Mouse (Mus musculus) monocyte, adult 5-6 weeks (primary cell): ENCODE measurements around the gene Dlx1. TPM values are rescaled to one million over a fixed set of nuclear protein-coding genes. Genes with fewer than 3 reads are reported as not detected.

ENCODE experiments used
- ATAC-seq: fragments of 153-309, 156-312 bp; replicated peaks from 2 replicates; pipeline ENCODE4 v1.8.0; 2017; ENCODE audit warnings: mild to moderate bottlenecking; ENCODE audit not compliant: low TSS enrichment, insufficient number of reproducible peaks, severe bottlenecking, poor library complexity, low FRiP score
- total RNA-seq: library from RNA; stranded (forward); fragments of 200-1000, 200-491, 200-594 nt; gene quantifications from 3 replicates; pipeline ENCODE4 v1.2.3, GENCODE M21; 2017

Gene Dlx1
- total RNA-seq, 1 experiment from 2014 or later: not detected

DNA sequence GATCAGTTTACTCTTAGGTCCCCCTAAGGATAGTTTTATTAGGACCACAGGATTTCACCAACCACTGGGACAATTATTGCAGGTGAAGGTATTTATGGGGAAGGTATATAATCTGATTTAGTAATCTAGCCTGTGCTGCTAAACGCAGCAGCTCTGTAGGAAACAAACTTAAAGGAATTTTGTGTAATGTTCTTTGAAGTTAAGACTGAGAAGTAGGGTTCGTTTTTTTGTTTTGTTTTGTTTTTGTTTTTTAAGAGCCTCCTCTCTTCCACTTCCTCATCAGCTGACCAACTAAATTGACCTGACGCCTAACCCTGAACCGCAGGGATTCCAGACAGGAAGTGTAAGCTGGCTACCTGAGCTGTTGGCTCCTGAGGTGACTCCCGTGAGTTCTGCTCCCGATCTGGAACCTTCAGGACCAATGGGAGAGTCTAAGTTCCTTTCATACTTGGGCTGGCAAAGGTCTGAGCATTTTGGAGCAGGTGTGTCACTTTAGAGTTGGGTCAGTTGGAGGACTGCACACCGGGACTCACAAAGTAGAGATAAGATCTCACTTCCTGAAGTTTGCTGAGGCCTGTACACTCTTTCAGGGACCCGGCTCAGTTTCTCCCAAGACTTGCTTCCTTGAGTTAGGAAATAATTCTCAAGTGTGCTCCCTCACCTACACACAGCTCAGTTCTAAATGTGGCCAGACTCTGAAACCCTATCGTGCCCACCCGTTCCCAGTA lies 1.2 kb upstream of the Dlx1 start:
- no peak for ATAC-seq

DNA sequence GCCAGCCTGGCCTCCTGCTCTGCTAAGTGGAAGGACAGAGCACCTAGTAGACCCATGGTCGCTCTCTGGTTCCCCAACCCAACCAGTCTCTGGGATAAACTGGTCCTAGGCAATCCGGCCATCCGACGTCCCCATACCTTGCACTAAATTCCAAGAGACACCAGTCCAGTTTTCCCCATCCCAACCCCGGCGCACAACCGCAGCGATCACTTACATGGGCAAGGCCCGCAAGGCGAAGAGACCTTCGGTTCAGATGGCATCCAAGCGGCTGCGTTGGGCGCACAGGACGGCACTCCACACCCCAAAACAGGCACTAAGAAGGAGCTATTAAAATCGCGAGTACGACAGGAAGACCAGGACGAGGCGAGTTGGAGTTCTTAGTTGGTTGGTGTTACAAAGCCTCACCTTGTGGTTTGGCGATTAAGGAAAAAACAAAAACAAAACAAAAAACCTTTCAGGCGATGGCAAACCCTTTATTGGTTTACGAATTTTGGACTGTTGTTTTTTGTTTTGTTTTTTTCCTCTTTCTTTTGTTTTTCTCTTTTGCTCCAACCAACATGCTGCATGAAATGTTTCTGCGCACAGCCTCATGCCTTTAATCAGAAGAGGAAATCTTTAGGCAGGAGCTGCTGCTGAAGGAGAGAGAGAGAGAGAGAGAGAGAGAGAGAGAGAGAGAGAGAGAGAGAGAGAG lies 445 bp upstream of the Dlx1 start:
- no peak for ATAC-seq

DNA sequence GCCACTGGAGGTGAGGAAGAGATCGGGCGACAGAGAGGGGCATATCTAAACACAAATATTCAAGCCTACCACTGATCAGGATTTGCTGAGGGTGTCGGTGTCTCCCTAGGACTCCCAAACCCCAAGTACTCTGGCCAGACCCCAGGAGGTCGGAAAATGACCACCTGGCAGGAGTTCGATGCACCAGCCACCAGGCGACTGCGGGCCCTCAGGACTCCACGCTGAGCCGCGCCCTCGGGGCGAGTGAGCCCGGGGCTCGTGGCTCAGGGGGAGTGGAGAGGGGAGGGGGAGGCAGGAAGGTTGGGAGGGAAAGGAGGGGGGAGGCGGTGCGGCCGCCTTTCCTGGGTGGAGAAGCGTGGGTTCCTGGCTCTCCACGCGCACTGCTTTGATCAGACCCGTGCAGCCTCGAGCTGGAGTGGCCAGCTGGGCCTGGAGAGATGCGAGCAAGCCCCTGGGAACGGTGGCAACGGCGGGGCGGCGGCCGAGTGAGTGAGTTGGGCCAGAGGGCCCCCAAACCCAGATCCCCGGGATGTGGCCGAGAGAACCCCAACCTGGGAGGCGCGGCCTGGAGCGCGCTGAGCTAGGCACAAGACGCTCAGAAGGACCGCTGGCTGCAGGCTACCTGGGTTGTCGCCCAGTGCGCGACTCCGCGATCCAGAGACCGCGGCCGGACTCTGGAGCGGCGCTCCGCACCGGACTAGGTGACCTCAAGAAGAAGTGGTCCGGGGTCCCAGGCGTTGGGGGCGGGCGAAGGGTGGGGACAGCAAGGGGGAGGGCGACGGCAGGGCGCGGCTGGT lies 999 bp downstream of the Dlx1 start:
- no peak for ATAC-seq

DNA sequence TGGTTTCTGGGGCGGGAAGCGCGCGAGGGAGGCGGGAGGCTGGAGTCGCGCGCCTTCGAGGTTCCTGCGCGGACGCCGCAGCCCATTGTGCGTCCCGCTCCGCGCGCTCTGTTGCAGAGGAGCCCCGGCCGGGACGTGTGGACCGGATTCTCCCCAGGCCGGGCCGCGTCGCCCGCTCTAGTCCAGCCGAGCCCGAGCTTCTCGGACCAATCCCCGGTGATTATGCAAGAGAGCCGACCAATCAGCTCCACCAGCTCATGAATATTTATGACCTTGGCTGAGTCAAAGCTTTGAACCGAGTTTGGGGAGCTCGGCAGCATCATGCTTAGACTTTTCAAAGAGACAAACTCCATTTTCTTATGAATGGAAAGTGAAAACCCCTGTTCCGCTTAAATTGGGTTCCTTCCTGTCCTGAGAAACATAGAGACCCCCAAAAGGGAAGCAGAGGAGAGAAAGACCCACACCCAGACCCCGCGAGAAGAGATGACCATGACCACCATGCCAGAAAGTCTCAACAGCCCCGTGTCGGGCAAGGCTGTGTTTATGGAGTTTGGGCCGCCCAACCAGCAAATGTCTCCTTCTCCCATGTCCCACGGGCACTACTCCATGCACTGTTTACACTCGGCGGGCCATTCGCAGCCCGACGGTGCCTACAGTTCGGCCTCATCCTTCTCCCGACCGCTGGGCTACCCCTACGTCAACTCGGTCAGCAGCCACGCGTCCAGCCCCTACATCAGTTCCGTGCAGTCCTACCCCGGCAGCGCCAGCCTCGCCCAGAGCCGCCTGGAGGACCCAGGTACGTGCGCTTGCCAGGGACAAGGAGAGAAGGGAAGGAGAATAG lies 1.8 kb downstream of the Dlx1 start:
- 0 out of 2 replicates have a peak, but pooled peaks have one; percentile 16 for ATAC-seq

DNA sequence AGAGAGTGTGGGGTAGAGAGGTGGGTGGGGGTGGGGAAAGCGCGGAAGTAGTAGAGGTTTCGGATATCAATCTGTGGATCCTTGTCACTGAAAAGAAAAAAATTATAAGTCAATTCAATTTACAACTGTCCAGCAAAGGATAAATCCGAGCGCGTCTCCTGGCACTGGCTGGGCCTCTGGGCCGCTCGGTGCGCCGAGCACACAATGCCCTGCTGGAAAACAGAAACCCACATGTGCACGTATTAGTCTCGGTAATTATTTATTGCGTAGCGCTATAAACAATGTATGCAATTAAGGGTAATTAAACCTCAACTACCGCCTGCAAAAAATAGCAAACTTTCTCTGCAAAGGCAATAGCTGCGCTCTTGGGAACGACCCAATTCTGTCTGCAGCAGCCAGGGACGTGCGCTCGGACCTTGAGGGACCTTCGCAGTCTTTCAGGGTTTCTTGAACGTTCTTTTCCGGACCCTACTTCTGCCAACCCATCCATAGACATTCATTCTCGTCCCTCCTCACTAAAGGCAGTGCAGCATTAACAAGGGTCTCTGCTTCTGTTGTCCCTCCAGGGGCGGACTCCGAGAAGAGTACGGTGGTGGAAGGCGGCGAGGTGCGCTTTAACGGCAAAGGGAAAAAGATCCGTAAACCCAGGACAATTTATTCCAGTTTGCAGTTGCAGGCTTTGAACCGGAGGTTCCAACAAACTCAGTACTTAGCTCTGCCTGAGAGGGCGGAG lies 2.6 kb downstream of the Dlx1 start:
- no peak for ATAC-seq

DNA sequence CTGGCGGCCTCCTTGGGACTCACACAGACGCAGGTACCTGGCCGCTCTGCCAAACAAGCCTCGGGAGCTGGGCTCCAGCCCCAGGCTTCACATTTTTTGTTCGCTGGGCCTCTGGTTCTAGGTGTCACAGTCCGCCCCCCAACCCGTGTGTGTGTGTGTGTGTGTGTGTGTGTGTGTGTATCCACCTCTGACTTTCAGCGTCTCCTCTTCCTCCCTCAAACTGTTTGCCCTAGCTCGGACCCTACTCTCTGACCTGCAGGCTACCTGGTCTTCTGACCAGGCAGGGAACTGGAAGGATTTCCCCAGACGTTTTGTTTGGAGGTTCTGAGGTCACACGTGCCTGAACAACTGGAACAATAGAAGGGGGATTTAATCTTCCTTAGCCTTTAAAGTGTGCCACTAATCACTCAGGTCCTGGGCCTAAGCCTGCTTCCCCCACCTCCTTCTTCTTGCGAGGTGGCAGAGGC lies 3.2 kb downstream of the Dlx1 start:
- no peak for ATAC-seq

DNA sequence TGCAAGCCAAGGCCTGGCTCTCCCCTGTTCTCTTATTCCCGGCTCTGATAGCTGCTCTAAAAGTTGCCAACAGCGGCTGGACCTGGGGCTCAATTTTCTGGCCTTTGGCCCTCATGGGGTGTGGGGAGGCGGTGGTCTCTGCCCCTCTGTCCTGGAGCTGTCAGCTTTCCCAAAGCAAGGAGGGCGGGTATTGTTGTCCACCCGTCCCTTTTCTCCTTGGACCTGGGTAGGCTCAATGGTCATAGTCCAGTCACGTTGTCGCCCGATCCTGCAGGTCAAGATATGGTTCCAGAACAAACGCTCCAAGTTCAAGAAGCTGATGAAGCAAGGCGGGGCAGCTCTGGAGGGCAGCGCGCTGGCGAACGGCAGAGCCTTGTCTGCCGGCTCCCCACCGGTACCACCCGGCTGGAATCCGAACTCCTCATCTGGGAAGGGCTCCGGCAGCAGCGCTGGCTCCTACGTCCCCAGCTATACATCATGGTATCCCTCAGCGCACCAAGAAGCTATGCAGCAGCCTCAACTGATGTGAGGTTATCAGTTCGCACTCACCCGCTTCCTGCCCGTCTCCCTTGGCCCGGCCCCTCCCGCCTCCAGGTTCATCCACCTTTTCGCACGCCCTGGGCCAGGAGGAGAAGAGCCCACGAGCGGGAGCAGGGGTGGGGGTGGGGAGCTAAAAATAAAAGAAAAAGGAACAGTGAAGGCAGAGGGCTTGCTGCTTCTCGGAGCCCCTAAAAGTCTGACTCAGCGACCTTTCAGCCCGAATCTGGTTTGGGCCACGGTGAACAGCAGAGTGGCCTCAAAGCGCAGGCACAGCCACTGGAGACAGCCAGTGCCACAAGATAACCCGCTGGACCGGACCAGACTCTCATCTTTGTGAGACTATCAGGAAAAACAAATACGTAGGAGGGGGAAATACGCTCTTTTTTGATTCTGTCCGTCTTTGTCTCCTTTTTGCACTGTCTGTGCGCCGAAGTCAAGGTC lies 4.4 kb downstream of the Dlx1 start:
- ATAC-seq: no peak

DNA sequence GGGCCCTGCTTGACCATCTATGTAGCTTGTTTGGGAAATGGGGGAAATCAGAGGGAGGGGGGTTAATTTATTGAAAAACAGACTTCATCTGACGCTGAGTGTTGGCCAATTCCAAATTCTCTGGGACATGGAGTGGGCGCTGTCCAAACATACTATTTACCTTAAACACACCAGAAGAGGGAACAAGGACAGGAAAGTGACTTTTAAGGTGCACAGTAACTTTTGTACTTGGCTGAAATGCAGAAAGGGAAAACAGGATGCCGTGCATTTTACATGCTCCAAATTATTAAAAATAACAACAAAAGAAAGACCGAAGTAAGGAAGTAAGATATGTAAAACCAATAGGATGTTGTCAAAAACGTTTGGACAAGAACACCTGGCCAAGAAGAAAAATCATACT lies 5.2 kb downstream of the Dlx1 start:
- no peak for ATAC-seq

DNA sequence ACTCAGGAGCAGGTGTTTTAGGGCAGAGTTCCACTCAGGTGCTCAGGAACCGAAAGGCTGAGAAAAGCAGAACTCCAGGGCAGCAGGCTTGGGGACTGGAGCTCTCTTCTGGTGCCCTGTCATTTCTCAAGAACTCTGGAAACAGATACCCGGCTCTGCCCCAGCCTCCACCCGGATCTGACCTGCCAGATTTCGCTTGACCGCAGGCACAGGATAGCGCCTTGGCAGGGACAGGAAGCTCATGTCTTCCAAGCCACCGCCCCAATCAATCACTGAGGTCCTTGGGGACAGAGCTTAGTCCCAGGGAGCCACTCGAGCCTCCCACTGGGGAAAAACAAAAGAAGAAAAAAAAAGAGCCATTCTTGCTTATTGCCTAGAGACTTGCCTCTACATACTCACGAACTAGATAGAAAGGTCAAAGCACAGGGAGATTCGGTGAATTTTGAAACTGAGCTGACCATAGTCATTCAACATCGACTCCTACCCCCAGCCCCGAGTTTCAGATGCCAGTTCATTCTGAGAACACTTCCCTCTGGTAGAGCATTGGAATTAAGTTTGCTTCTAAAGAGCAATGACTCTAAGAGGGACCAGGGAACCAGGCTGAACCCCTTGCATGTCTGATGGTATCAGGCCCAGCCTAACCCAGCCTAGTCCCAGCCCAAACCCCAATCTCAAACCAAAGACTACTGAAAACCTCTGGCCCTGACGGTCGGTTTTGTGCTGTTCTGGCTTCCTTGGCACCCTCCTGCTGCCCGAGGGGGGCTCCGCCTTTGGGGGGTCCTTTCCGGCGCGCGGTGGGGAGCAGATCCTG lies 6.5 kb downstream of the Dlx1 start:
- no peak for ATAC-seq

DNA sequence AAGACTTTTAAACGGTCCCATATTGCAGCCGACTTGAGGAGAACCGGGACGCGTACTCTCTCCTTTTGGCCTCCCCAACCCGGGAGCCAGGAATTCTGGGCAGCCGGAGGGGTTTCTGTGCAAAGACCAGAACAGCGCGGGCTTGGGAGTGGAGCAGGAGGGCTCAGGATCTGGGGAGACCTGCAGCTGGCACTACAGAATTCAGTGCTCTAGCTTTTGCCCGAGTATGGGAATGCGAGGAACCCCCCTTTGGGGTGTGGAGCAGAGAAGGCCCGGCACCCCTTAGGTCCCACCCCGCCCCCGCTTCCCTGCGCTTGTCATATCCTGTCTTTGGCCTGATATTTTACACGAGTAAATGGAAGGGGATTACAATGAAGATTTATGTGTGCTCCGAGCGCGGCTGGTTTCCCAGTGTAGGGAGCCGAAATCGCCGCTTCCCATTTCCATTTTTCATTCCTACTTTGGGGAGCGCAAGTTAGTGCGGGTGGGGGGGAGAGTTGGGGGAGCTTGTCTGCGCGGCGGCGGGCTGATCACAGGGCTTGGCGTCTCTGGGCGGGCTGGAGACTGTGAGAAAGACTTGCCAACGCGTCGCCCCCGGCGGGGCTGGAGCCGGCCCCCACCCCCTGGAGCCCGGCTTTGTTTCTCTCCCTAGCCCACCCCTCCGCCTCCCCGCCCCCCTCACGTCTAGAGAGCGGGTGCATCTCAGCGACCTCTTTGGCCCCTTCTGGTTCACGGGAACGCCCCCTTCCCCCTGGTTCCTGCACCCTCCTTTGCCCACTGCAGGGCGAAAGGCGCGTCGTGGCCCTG lies 12.9 kb downstream of the Dlx1 start:
- no peak for ATAC-seq

DNA sequence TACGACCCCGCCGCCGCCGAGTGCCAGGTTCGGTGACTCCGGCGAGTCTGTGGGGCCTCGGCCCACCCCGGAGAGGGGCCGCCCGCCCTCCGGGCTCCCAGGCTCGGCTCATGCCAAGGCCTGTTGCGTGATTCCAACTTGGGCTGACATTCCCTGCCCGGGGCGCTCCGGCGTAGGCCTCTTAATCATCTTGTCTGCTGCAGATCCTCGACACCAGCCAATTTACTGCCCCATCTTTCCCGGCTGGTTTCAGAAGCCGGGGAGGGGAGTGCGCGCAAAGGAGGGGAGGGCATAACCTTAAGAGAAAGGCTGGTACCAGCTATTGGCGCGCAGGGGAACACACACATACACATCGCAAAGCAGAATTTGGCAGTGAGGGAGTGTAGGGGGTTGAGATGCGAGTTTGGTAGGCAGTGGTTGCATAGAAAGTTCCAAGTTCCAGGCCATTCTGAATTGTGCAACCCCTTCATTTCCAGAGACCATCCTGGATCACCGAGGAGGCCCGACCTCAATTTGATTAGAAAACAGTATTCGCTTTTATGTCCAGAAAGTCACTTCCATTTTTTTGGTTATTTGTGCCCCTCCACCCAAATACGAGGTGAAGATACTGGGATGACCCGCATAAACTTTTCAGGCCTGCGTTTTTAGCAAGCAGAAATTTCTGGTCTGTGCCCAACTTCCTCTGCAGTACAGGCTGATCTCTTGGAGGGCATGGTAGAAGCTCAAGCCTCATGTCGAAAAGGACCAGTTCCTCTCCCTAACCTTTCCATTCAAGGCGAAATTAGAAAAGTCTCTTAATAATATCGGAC lies 13.7 kb downstream of the Dlx1 start:
- ATAC-seq: no peak

DNA sequence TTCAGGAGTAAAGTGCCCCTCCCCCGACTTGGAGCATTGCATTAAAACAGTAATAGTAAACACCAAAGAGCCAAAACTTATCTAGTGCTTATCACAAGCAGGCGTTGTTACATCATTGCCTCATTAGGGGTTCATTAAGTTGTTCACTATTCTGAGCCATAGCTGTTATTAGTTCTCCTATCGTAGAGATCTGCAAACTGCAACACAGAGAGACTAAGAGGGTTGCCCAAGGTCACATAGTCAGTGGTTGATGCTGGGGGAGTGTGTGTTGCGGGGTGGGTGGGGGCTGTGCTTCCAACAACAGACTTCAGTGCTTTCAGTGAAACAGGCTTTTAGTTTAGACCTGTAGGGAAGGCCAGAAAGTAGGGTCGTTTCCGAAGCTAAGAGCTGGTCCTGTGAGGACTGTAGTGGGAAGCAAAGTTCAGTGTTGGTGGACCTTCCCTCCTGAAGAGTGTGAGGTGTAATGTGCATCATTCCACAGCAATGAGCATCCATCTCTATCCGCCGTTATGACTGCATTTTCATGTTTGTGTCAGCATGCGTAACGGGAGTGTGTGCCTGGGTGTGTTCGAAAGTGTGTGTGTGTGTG lies 14.4 kb downstream of the Dlx1 start:
- no peak for ATAC-seq

DNA sequence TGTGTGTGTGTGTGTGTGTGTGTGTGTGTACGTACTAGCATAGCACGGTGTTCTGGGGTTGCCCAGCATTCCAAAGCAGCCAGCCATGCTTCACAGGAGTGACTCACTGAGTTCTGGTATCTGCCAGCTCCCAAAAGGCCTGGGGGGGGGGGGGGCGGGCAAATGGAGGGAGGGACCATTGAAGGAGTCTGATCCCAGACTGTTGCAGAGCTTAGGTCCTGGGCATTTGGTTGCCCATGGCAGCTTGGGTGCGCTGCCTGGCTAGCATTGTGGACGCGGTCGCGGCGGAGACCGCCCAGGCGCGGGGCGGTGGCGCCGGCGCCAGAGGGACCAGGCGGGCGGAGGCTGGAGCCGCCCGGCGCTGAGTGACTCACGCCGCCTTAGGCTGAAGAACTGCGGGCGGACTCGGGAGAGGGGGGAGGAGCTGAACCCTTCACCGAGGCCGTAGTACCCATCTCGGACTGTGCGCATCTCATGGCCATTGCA lies 14.9 kb downstream of the Dlx1 start:
- no peak for ATAC-seq

DNA sequence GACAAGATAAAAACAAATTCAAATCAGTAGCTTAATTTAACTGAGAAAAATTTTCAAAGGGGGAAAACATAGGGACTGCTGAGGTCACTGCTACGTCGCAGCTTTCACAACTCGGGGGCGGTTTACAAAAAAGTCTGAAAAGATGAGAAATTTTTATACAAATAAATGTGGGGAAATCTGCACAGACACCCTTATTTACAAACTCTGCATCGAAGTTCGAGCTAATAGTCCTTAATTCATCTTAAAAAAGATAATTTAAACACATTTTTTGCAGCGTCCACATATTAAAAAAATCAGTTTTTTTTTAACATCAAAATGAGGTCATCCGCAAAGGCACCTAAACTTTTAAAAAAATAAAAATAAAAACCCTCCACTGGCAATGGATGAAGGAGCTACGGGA lies 15.6 kb downstream of the Dlx1 start:
- no peak for ATAC-seq
